Mouse (Mus musculus): ENCODE data around the gene Itgb6. TPM values are rescaled to one million over a fixed set of nuclear protein-coding genes. Genes with fewer than 3 reads are reported as not detected.

Itgb6 gene
- polyA plus RNA-seq, 1 experiment from 2014 or later = 0.19 TPM

DNA sequence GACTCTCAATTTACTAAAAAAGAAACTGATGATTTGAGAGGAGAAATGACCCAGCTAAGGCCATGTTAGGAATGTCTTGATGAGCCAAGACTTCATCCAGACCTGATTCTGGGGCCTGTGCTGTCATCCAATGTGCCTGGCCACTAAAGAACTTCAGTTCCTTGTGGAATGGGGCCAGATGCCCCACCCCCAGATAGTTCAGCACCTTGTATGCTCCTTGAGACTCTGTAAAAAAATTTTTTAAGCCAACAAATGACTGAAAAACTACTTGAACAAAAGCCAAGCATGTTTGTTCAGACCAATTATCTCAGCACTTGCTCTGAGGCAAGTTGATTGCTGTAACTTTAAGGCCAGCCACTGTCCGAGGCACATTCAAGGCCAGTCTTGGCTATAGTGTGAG lies 59.4 kb downstream of the Itgb6 start:
- H3K9me3 ChIP-seq = no peaks in the 10 kb centered on the region
- no peaks in the 10 kb centered on the region for H3K4me1 ChIP-seq (replicated peaks)
- no peak overlapping the region for H3K9ac ChIP-seq
- ATAC-seq (ENCODE audit: low FRiP score) = no peak
- WGBS = 78% methylated on average over 1 of the region's 1 CpGs
- no peaks in the 10 kb centered on the region for H3K27me3 ChIP-seq
- H3K36me3 ChIP-seq = no peaks in the 10 kb centered on the region
- H3K27ac ChIP-seq = no peak overlapping the region
- no peak overlapping the region for H3K4me3 ChIP-seq
- no peak overlapping the region for H3K4me2 ChIP-seq

GRCm38 (mm10) chr2:60659993-60660392 lies 62.5 kb downstream of the Itgb6 start:
- 94% methylated on average over 4 of the region's 4 CpGs for WGBS
- Histone ChIP-seq H3K36me3 (no peaks in the 10 kb centered on the region), H3K9ac (no peak overlapping the region), H3K27me3 (no peaks in the 10 kb centered on the region), H3K4me1 (replicated peaks) (no peaks in the 10 kb centered on the region), H3K9me3 (no peaks in the 10 kb centered on the region), H3K4me2 (no peak overlapping the region), H3K27ac (no peak overlapping the region), H3K4me3 (no peak overlapping the region)
- no peak for ATAC-seq (ENCODE audit: low FRiP score)

GRCm38 (mm10) chr2:60658992-60659391 lies 63.5 kb downstream of the Itgb6 start:
- ATAC-seq (ENCODE audit: low FRiP score) = no peak
- Histone ChIP-seq H3K27ac (no peak overlapping the region), H3K9ac (no peak overlapping the region), H3K4me2 (no peak overlapping the region), H3K9me3 (no peaks in the 10 kb centered on the region), H3K4me3 (no peak overlapping the region), H3K36me3 (no peaks in the 10 kb centered on the region), H3K4me1 (replicated peaks) (no peaks in the 10 kb centered on the region), H3K27me3 (no peaks in the 10 kb centered on the region)
- WGBS = 82% methylated on average over 3 of the region's 3 CpGs

- H3K4me1 ChIP-seq (replicated peaks) = no peaks in the 10 kb centered on the region
- H3K4me2 ChIP-seq = no peak overlapping the region
- ATAC-seq (ENCODE audit: low FRiP score) = no peak
- no peak overlapping the region for H3K4me3 ChIP-seq
- no peaks in the 10 kb centered on the region for H3K27me3 ChIP-seq
- WGBS = 62% methylated on average over 4 of the region's 4 CpGs
- H3K27ac ChIP-seq = no peak overlapping the region
- no peak overlapping the region for H3K9ac ChIP-seq
- H3K9me3 ChIP-seq = no peaks in the 10 kb centered on the region
- no peaks in the 10 kb centered on the region for H3K36me3 ChIP-seq
Observed at GRCm38 (mm10) chr2:60654828-60655227, 67.6 kb downstream of the Itgb6 start.

- Histone ChIP-seq H3K27ac (no peak overlapping the region), H3K4me2 (no peak overlapping the region), H3K4me3 (no peak overlapping the region), H3K36me3 (no peaks in the 10 kb centered on the region), H3K27me3 (no peaks in the 10 kb centered on the region), H3K9ac (no peak overlapping the region), H3K4me1 (replicated peaks) (no peaks in the 10 kb centered on the region; the same call in 1 of the 2 replicates), H3K9me3 (no peaks in the 10 kb centered on the region)
- ATAC-seq (ENCODE audit: low FRiP score) = no peak
- WGBS = 97% methylated on average over 5 of the region's 5 CpGs
Observed at GRCm38 (mm10) chr2:60650155-60650554, 72.3 kb downstream of the Itgb6 start.

DNA sequence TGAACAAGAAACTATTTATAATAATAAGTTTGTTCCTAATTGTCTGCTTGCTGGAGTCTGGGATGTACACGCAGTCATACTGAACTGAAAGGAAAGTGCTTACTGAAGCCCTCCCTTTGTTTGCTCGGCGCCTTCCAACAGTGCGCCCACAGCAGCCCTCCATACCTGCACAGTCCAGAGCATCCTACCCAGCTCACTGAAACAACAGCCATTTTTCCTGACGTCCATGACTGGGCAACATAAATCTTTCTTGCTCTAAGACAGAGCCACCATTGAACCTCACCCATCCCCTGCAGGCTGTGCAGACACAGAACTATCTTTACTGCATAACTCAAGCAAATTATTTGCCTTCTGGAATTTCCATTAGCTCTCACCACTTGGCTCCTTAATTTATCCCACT lies 74.8 kb downstream of the Itgb6 start:
- Histone ChIP-seq H3K4me3 (no peak overlapping the region), H3K4me1 (replicated peaks) (no peaks in the 10 kb centered on the region; the same call in 1 of the 2 replicates), H3K9ac (no peak overlapping the region), H3K9me3 (no peaks in the 10 kb centered on the region), H3K27me3 (no peaks in the 10 kb centered on the region), H3K36me3 (no peaks in the 10 kb centered on the region), H3K4me2 (no peak overlapping the region), H3K27ac (no peak overlapping the region)
- ATAC-seq (ENCODE audit: low FRiP score) = 0 out of 2 replicates have a peak, but pooled peaks have one; percentile 29
- 52% methylated on average over 5 of the region's 5 CpGs for WGBS

DNA sequence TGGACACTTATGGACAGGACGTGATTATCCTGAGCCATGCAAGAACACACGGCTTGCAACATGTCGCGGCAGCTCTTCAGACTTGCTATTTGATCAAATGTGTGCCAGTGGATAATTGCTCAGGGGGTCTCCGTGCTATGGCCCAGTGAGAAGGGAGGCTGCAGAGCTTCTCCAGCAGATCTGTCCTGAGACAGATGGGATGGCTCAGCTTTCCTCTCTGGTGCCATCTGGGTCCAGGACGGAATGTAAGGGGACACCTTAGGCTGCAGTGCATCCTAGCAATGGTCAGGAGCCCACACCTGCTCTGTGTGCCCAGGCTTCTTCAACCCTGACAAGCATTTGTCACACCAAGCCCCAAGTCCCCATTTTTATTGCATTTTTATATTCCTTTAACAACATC lies 75.9 kb downstream of the Itgb6 start:
- WGBS = 75% methylated on average over 6 of the region's 6 CpGs
- Histone ChIP-seq H3K27me3 (no peaks in the 10 kb centered on the region), H3K4me3 (no peak overlapping the region), H3K4me1 (replicated peaks) (no peaks in the 10 kb centered on the region; the same call in 1 of the 2 replicates), H3K9me3 (no peaks in the 10 kb centered on the region), H3K4me2 (no peak overlapping the region), H3K27ac (0 out of 2 replicates have a peak overlapping the region, but pooled peaks have one; percentile 35), H3K9ac (no peak overlapping the region), H3K36me3 (no peaks in the 10 kb centered on the region)
- ATAC-seq (ENCODE audit: low FRiP score) = no peak

DNA sequence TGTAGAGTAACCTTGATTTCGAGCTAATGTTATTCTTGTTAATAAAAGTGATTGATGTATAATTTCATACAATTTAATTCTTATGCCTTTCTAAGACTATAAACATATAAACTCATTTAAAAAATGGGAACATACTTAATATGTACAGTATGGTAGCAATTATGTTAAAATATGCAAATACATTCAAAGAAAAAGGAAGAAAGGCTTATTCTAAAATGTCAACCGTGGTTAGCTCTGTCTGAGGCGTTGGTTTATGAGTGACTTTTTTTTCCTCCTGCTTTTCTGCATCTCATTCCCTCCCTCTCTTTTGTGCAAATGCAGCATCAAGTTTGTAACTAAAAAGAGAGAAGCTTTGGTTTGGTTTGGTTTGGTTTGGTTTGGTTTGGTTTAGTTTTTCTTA lies 79.0 kb downstream of the Itgb6 start:
- Histone ChIP-seq H3K36me3 (no peaks in the 10 kb centered on the region), H3K27ac (no peak overlapping the region), H3K9me3 (no peaks in the 10 kb centered on the region), H3K9ac (no peak overlapping the region), H3K4me2 (no peak overlapping the region), H3K27me3 (no peaks in the 10 kb centered on the region), H3K4me3 (no peak overlapping the region), H3K4me1 (replicated peaks) (peaks cover 5% of the 10 kb centered on the region)
- no peak for ATAC-seq (ENCODE audit: low FRiP score)
- WGBS = 67% methylated on average over 3 of the region's 3 CpGs

DNA sequence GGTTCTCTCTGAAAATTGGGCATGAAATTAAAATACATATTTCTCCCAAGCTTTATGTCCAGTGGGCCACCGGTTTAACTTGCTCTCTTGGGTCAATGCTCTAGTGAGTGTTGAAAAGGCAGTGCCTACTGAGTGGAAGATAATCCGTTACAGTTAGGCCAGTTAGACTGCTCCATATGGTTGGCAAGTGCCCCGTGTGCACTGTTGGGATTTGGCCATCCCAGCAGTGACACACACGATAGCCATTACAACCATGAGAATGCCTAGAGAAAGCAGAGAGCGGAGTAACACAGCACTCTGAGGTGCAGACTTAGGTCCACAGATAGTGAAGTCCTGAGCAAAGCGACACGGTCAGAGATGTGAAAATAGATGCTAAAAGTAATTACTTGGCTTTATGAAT lies 79.8 kb downstream of the Itgb6 start:
- no peak overlapping the region for H3K4me2 ChIP-seq
- H3K36me3 ChIP-seq = no peaks in the 10 kb centered on the region
- H3K27ac ChIP-seq = no peak overlapping the region
- H3K4me3 ChIP-seq = no peak overlapping the region
- H3K27me3 ChIP-seq = no peaks in the 10 kb centered on the region
- no peaks in the 10 kb centered on the region for H3K9me3 ChIP-seq
- 81% methylated on average over 7 of the region's 7 CpGs for WGBS
- peaks cover 5% of the 10 kb centered on the region for H3K4me1 ChIP-seq (replicated peaks)
- no peak for ATAC-seq (ENCODE audit: low FRiP score)
- no peak overlapping the region for H3K9ac ChIP-seq

DNA sequence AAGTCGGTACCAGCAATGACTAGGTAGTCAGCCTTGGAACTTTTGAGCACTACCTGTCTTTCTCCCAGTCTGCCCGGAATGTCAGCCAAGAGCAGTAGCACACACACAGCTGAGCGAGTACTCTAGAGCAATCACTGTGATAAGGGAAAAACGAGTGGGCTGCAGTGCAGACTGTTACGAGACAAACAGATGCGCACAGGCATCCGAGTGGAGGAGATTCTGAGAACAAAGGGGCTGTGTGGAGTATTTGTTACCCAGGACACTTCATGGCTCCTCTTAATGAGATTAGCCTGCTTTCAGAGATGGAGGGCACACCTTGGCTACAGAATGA lies 82.1 kb downstream of the Itgb6 start:
- no peak overlapping the region for H3K9ac ChIP-seq
- no peaks in the 10 kb centered on the region for H3K36me3 ChIP-seq
- H3K4me3 ChIP-seq = no peak overlapping the region
- WGBS = 56% methylated on average over 7 of the region's 7 CpGs
- peak overlapping the region; percentile 52 for H3K27ac ChIP-seq
- peaks cover 22% of the 10 kb centered on the region for H3K4me1 ChIP-seq (replicated peaks)
- no peaks in the 10 kb centered on the region for H3K27me3 ChIP-seq
- ATAC-seq (ENCODE audit: low FRiP score) = no peak
- H3K9me3 ChIP-seq = no peaks in the 10 kb centered on the region
- no peak overlapping the region for H3K4me2 ChIP-seq

DNA sequence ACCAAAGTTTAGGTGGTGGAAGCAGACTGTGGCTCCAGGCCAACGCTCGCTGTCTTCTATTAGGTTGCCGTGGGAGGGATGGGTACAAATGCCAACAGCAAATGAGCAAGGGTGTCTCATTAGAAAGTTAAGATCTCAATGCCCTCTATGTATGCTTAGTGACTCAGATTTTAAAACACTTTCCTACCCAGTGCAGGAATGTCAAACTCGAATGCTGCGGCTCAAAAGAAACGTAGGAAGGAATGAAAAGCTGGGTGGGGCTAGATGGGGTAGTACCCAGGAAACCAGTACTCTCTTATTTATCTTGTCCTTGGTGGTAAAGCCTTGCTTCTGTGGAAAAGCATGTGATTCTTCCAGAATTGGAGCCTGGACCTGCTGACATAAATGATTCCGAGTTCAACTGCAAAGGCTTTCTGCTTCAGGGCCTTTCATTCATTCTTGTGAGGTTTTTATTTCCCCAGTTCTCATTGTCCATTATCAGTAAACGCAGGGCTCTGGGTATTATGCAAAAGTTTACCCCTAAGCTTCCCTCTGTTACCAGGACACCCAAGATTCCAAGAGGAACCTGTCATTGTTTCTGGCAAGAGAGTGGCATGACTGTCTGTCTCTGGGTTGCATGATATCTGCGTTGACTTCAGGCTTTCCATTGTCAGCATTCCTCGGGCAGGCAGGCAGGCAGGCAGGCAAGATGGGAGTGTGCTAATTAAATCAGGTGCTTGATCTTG lies 82.7 kb downstream of the Itgb6 start:
- WGBS = 75% methylated on average over 10 of the region's 10 CpGs

DNA sequence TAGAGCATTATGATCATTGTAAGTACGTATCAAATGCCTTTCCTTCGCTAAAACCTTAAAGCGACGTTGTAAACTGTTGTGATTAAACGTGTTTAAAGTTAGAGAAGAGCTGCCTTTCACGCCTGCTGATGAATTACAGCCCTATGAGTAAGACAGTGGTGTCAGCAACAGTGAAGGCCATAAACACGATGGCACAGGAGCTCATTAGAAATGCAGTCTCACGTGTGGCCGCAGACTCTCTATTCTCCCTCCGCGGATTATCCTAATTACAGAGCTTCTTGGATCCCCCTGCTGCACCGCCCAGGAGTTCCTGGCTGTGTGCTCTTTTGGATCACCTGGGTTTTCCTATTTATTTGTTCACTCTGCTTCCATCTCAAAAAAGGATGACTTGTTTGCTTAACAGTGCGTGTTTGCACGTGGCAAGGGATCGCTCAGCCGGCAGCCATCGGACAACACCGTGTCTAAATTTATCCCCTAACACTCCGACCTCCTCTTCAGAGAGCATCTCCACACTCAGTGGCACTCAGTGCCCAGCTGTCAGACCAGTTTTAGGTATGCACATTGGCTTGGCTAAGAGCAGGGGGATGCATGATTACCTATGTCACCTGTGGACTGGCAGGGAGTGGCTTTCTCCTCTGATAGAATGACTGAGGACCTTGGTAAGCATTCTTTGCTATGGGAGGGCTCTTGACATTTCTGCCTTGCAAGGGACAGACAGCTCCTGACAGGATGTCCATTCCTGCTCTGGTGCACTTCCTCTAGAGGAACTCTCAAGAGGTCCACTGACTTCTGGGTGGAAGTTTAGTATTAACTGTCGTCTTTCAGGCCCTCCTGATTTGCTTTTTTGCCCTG lies 85.3 kb downstream of the Itgb6 start:
- Histone ChIP-seq H3K9me3 (no peaks in the 10 kb centered on the region), H3K4me2 (no peak overlapping the region), H3K4me3 (no peak overlapping the region), H3K4me1 (replicated peaks) (peaks cover 22% of the 10 kb centered on the region), H3K36me3 (no peaks in the 10 kb centered on the region), H3K9ac (no peak overlapping the region), H3K27me3 (no peaks in the 10 kb centered on the region), H3K27ac (peak overlapping the region; percentile 35; the same call in 1 of the 2 replicates)
- WGBS = 63% methylated on average over 20 of the region's 20 CpGs
- ATAC-seq (ENCODE audit: low FRiP score) = peak; percentile 44; the same call in 1 of the 2 replicates

More for the DNA sequence above, 82.7 kb downstream of the Itgb6 start:
- no peaks in the 10 kb centered on the region for H3K36me3 ChIP-seq
- no peak overlapping the region for H3K9ac ChIP-seq
- ATAC-seq (ENCODE audit: low FRiP score) = no peak
- H3K9me3 ChIP-seq = no peaks in the 10 kb centered on the region
- H3K4me1 ChIP-seq (replicated peaks) = peaks cover 22% of the 10 kb centered on the region
- no peak overlapping the region for H3K4me2 ChIP-seq
- peak overlapping the region; percentile 52 for H3K27ac ChIP-seq
- no peaks in the 10 kb centered on the region for H3K27me3 ChIP-seq
- H3K4me3 ChIP-seq = no peak overlapping the region
